Mouse (Mus musculus): Measurements from ENCODE around the gene Notch3.

- TF ChIP-seq GATA1 (IDR thresholded peaks at IDR 0.05; ENCODE audit: borderline replicate concordance, low read length) = no peak
- TF ChIP-seq FLI1 (IDR thresholded peaks at IDR 0.05; ENCODE audit: low read length) = no peak
These were observed 48.2 kb downstream of the Notch3 start for GRCm38 (mm10) chr17:32118484-32118883.

Measured in megakaryocyte, embryonic 14.5 days (primary cell).